Mouse (Mus musculus) liver, embryonic 16.5 days (tissue): ENCODE data around the gene Lgi4. TPM values are rescaled to one million over a fixed set of nuclear protein-coding genes. Genes with fewer than 3 reads are reported as not detected.

Experiments used
- ATAC-seq: fragments of 200-750 bp; cut with Nextera tagmentation; 2 replicates; pipeline ENCODE4 v1.8.0; 2017; ENCODE audit warnings: low read depth, mild to moderate bottlenecking, moderate number of reproducible peaks, moderate library complexity
- H3K27ac ChIP-seq: fragments of 300-500 bp; sonication (generic); 2 replicates; pipeline ENCODE4 v1.5.1; 2014; ENCODE audit warnings: mild to moderate bottlenecking, low read length
- H3K27me3 ChIP-seq: fragments of 300-500 bp; sonication (generic); 2 replicates; pipeline ENCODE4 v1.6.1; 2014; ENCODE audit warnings: low read depth, low read length, mixed read lengths; ENCODE audit not compliant: control insufficient read depth, insufficient read depth
- H3K36me3 ChIP-seq: fragments of 300-500 bp; sonication (generic); 2 replicates; pipeline ENCODE4 v1.6.1; 2014; ENCODE audit warnings: mild to moderate bottlenecking; ENCODE audit not compliant: control insufficient read depth, insufficient read depth
- H3K4me1 ChIP-seq: fragments of 300-500 bp; sonication (generic); 2 replicates; pipeline ENCODE4 v1.6.1; 2014; ENCODE audit warnings: low read depth, low read length, mixed read lengths; ENCODE audit not compliant: control insufficient read depth
- H3K4me2 ChIP-seq: fragments of 300-500 bp; sonication (generic); 2 replicates; pipeline ENCODE4 v1.6.1; 2014; ENCODE audit warnings: low read depth, low read length, mixed read lengths
- H3K4me3 ChIP-seq: fragments of 300-500 bp; sonication (generic); 2 replicates; pipeline ENCODE4 v1.5.1; 2014; ENCODE audit warnings: low read depth, mild to moderate bottlenecking, low read length
- H3K9ac ChIP-seq: fragments of 300-500 bp; sonication (generic); 2 replicates; pipeline ENCODE4 v1.6.1; 2014; ENCODE audit warnings: low read depth, low read length
- H3K9me3 ChIP-seq: fragments of 300-500 bp; sonication (generic); replicated peaks from 2 replicates; pipeline ENCODE4 v1.6.1; 2016; ENCODE audit warnings: low read length; ENCODE audit not compliant: control insufficient read depth
- WGBS: fragments of 180-500 bp; shearing (Covaris S2); extraction: QIAGEN DNeasy Blood & Tissue Kit; methylation state at CpG from one replicate; pipeline ENCODE4 v1.1.7; 2014; ENCODE audit not compliant: insufficient replicate concordance; 5-methylcytosine and 5-hydroxymethylcytosine counted together
- polyA plus RNA-seq: library from polyadenylated mRNA; unstranded; fragments of >200 nt; fragmentation: Nextera tagmentation; extraction: Ambion mirVana; gene quantifications from 2 replicates; pipeline ENCODE4 v1.2.1, GENCODE M21; 2015

The Lgi4 gene
- polyA plus RNA-seq, 1 experiment from 2014 or later: 0.02 TPM

GRCm38 (mm10) chr7:31063074-31063560, 4.0 kb downstream of the Lgi4 start:
- Histone ChIP-seq H3K4me2 (no peak overlapping the region), H3K36me3 (no peaks in the 10 kb centered on the region), H3K27me3 (no peaks in the 10 kb centered on the region), H3K4me1 (no peaks in the 10 kb centered on the region), H3K27ac (no peak overlapping the region), H3K9ac (no peak overlapping the region), H3K4me3 (no peak overlapping the region), H3K9me3 (no peaks in the 10 kb centered on the region)
- 61% methylated on average over 12 of the region's 12 CpGs for WGBS
- no peak for ATAC-seq

DNA sequence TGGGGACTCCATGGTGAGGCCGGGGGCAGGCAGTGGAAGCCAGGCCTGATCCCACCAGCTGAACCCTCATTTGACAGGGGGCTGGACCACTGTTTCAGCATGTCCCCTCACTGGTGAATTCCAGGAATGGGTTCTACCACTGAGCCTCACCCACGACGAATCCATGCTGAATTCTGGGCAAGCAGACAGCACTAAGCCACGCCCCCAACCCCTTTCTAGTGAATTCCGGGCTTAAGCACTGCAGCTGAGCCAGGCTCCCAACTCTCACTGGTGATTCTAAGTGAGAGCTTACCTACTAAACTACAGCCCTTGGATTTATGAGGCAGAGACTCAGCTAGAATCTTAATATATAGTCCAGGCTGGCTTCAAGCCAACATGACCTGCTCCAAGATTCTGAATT, 8.7 kb downstream of the Lgi4 start:
- no peak overlapping the region for H3K4me3 ChIP-seq
- H3K9me3 ChIP-seq: no peaks in the 10 kb centered on the region
- no peaks in the 10 kb centered on the region for H3K36me3 ChIP-seq
- 48% methylated on average over 5 of the region's 5 CpGs for whole genome bisulfite sequencing
- no peak overlapping the region for H3K9ac ChIP-seq
- H3K27me3 ChIP-seq: no peaks in the 10 kb centered on the region
- no peak for ATAC-seq
- no peak overlapping the region for H3K4me2 ChIP-seq
- no peak overlapping the region for H3K27ac ChIP-seq
- no peaks in the 10 kb centered on the region for H3K4me1 ChIP-seq

GRCm38 (mm10) chr7:31069491-31069890, 10.3 kb downstream of the Lgi4 start:
- 72% methylated on average over 14 of the region's 14 CpGs for WGBS
- Histone ChIP-seq H3K27me3 (no peaks in the 10 kb centered on the region), H3K4me1 (no peaks in the 10 kb centered on the region)

GRCm38 (mm10) chr7:31070324-31070723, 11.2 kb downstream of the Lgi4 start:
- 53% methylated on average over 6 of the region's 6 CpGs for WGBS
- H3K36me3 ChIP-seq: no peaks in the 10 kb centered on the region
- ATAC-seq: no peak

More at GRCm38 (mm10) chr7:31069491-31069890, 10.3 kb downstream of the Lgi4 start:
- no peak for ATAC-seq
- H3K9ac ChIP-seq: no peak overlapping the region
- no peaks in the 10 kb centered on the region for H3K36me3 ChIP-seq
- H3K27ac ChIP-seq: no peak overlapping the region
- H3K9me3 ChIP-seq: no peaks in the 10 kb centered on the region
- no peak overlapping the region for H3K4me2 ChIP-seq
- no peak overlapping the region for H3K4me3 ChIP-seq

GRCm38 (mm10) chr7:31072326-31072725, 13.2 kb downstream of the Lgi4 start:
- H3K4me2 ChIP-seq: no peak overlapping the region
- no peaks in the 10 kb centered on the region for H3K27me3 ChIP-seq
- no peak overlapping the region for H3K27ac ChIP-seq
- WGBS: 41% methylated on average over 9 of the region's 9 CpGs
- no peak overlapping the region for H3K9ac ChIP-seq
- no peak overlapping the region for H3K4me3 ChIP-seq
- ATAC-seq: no peak
- no peaks in the 10 kb centered on the region for H3K36me3 ChIP-seq
- H3K9me3 ChIP-seq: no peaks in the 10 kb centered on the region
- no peaks in the 10 kb centered on the region for H3K4me1 ChIP-seq

More at GRCm38 (mm10) chr7:31070324-31070723, 11.2 kb downstream of the Lgi4 start:
- H3K4me2 ChIP-seq: no peak overlapping the region
- H3K4me1 ChIP-seq: no peaks in the 10 kb centered on the region
- H3K4me3 ChIP-seq: no peak overlapping the region
- no peaks in the 10 kb centered on the region for H3K9me3 ChIP-seq
- no peak overlapping the region for H3K9ac ChIP-seq
- H3K27ac ChIP-seq: no peak overlapping the region
- no peaks in the 10 kb centered on the region for H3K27me3 ChIP-seq

DNA sequence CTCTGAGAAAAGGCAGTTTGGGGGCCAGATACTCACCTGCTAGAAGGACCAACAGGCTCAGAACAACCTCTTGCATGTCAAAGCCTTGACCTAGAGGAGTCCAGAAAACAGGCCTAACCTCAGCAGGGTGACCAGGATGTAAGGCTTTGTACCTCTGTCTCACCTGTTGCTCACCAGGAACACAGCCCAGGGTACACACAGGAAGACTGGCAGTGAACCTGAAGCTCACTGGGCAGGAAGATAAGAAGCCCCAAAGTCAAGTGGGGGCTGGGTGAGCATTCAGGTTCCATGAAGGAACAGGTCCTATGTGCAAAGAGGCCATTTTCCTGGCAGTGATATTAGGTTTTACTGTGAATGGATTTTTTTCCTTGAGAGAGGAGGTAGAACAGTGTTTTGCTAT, 14.4 kb downstream of the Lgi4 start:
- no peak overlapping the region for H3K4me2 ChIP-seq
- no peaks in the 10 kb centered on the region for H3K36me3 ChIP-seq
- H3K9me3 ChIP-seq: no peaks in the 10 kb centered on the region
- no peak overlapping the region for H3K9ac ChIP-seq
- H3K27me3 ChIP-seq: no peaks in the 10 kb centered on the region
- no peak overlapping the region for H3K4me3 ChIP-seq
- no peak for ATAC-seq
- H3K27ac ChIP-seq: no peak overlapping the region
- no peaks in the 10 kb centered on the region for H3K4me1 ChIP-seq

DNA sequence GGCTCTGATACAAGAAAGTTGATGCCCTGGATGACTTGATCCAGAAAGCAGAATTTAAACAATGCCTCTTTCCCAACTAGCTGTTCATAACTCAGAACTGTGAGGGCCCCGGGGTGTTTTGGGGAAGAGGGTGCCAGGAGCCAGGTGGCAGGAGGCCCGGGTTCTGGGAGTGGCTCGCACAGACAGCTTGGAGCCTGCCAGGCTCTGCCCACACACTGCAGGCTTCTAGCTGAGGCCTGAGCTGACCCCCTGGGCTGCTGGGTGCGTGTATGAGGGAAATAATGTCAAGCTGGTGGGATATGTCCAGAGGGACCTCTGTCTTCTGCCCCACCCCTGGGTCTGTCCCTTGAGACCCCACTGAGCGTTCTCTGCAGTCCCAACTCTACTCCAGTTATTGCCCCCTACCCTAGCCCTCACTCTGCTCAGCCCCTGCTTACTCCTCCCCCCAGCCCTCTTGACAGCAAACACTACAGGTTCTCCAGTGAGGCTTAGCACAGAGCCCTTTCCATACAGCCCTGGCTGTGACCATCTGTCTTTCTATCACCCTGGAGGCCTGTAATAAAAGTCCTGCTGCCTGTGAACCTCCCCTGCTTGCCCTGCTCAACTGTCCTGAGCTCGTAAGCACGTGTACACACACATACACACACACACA, 15.0 kb downstream of the Lgi4 start:
- no peak overlapping the region for H3K27ac ChIP-seq
- no peaks in the 10 kb centered on the region for H3K36me3 ChIP-seq
- H3K4me3 ChIP-seq: no peak overlapping the region
- no peaks in the 10 kb centered on the region for H3K9me3 ChIP-seq
- no peaks in the 10 kb centered on the region; the same call in 1 of the 2 replicates for H3K4me1 ChIP-seq
- ATAC-seq: no peak
- 49% methylated on average over 7 of the region's 7 CpGs for WGBS
- H3K4me2 ChIP-seq: no peak overlapping the region
- no peaks in the 10 kb centered on the region for H3K27me3 ChIP-seq
- no peak overlapping the region for H3K9ac ChIP-seq

DNA sequence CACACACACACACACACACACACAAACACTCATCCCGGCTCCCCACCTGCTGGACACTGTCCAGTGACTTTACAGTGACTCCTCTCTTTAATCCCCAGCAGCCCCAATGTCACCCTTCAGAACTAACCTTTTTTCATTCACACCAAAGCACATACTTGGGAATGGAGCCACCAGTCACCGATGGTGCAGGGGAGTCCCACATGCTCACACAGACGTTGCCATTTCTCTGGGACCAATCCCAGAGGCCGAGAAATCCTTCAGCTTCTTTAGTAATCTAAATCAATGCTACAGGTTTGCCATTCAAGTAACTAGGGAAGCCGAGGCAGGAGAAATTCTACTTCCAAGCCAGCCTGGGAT, 15.5 kb downstream of the Lgi4 start:
- no peak for ATAC-seq
- no peaks in the 10 kb centered on the region for H3K9me3 ChIP-seq
- no peak overlapping the region for H3K4me3 ChIP-seq
- no peak overlapping the region for H3K4me2 ChIP-seq
- no peak overlapping the region for H3K27ac ChIP-seq
- no peaks in the 10 kb centered on the region for H3K36me3 ChIP-seq
- WGBS: 48% methylated on average over 5 of the region's 5 CpGs
- no peak overlapping the region for H3K9ac ChIP-seq
- no peaks in the 10 kb centered on the region for H3K27me3 ChIP-seq
- no peaks in the 10 kb centered on the region; the same call in 1 of the 2 replicates for H3K4me1 ChIP-seq

DNA sequence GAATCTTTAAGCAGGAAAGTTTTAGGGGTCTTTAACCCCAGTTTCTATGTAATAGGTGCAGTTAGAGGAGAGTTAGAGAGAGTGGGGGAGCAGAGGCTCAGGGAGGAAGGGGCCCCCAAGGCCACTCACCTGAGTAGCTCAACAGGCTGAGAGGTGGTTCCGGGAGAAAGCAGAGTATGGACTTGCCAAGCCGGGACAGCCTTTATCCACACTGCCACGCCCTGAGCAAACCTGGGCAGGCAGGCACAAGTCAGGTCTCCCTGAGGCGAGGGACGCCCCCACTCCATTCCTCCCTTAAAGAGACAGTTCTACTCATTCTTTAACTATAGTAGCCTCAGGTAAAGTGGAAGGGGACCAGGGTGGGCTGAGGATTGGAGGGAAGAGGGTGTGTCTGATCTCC, 17.4 kb downstream of the Lgi4 start, which contains the start of gene Fxyd3:
TSS of gene Fxyd3 (minus strand) at position 213 of the 400 bp plus-strand sequence.
- H3K9ac ChIP-seq: no peak within 1 kb of the TSS
- no peaks in the 10 kb centered on the region for H3K36me3 ChIP-seq
- H3K27ac ChIP-seq: no peak within 1 kb of the TSS
- no peak within 1 kb of the TSS for H3K4me2 ChIP-seq
- H3K4me3 ChIP-seq: no peak within 1 kb of the TSS
- no peak for ATAC-seq
- no peaks in the 10 kb centered on the region for H3K27me3 ChIP-seq
- no peaks in the 10 kb centered on the region; the same call in 1 of the 2 replicates for H3K4me1 ChIP-seq
- WGBS: 43% methylated on average over 5 of the region's 5 CpGs
- H3K9me3 ChIP-seq: no peaks in the 10 kb centered on the region
